Mouse (Mus musculus) olfactory bulb, adult 2 months (tissue): ENCODE results near the gene Tnfrsf1b.

ENCODE experiments used
- CTCF ChIP-seq: fragments of 200-500 bp; IDR thresholded peaks from 2 replicates; pipeline ENCODE4 v1.5.1; 2012; ENCODE audit warnings: low read depth, mild to moderate bottlenecking, low read length, moderate library complexity; ENCODE audit not compliant: insufficient read depth
- POLR2A ChIP-seq: fragments of 200-500 bp; IDR thresholded peaks from 2 replicates; pipeline ENCODE4 v1.6.1; 2012; ENCODE audit warnings: mild to moderate bottlenecking, low read depth, low read length, moderate library complexity; ENCODE audit not compliant: insufficient read depth

DNA sequence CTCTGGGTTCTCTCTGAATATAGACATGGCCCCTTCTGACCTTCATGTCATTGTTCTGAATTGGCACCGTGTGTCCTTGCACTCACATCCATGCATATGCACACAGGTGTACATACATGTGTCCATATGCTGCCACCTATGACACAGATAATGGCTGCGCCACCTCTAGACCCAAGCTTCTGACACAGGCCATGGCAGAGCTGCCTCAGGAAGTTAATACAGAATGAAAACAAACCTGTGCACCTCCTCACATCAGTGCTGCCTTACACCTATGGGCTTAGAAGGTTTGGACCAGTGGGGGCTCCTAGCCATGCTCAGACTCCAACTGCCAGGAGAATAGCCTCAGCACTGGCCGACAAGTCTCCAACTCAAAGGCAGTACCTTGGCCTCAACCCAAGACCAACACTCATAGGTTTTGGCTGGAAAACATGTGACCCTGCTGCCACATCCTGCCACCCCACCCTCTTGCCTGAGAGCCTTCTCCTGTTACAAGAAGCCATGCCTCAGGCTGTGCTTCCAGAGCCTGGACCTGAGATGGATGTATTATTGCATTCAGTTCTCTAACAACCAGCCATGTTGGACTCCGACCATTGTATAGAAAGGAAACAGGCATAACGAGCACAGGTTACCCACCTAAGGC lies 17.0 kb downstream of the Tnfrsf1b start:
- TF ChIP-seq POLR2A: no peak
- TF ChIP-seq CTCF: no peak
